Mouse (Mus musculus) myocyte (in vitro differentiated cells): ENCODE measurements at regions not wholly inside any gene's neighbourhood (a gene's known extent, or its start where the extent isn't known, plus 50 kb on each side); places are given as distances from the start of the nearest gene placed in this dataset.

Source experiments
- H3K27me3 ChIP-seq: one replicate; pipeline ENCODE4 v1.6.1; 2011; ENCODE audit not compliant: control insufficient read depth, insufficient read depth, insufficient read length
- H3K36me3 ChIP-seq: one replicate; pipeline ENCODE4 v1.6.1; 2011; ENCODE audit not compliant: control insufficient read depth, insufficient read depth
- H3K4me2 ChIP-seq: one replicate; pipeline ENCODE4 v1.6.1; 2011; ENCODE audit warnings: low read depth, control low read depth
- H3K4me3 ChIP-seq: one replicate; pipeline ENCODE4 v1.5.1; 2011; ENCODE audit warnings: mild to moderate bottlenecking, control low read depth, moderate library complexity
- H3K79me2 ChIP-seq: one replicate; pipeline ENCODE4 v1.6.1; 2011; ENCODE audit not compliant: control insufficient read depth, insufficient read depth
- H3ac ChIP-seq: one replicate; pipeline ENCODE4 v1.6.1; 2011; ENCODE audit not compliant: control insufficient read depth, insufficient read length
- CEBPB ChIP-seq: IDR thresholded peaks from 2 replicates; pipeline ENCODE4 v1.6.1; 2011; ENCODE audit warnings: mild to moderate bottlenecking, moderate library complexity; ENCODE audit not compliant: poor library complexity, insufficient read depth, severe bottlenecking
- E2F4 ChIP-seq: IDR thresholded peaks from one replicate; pipeline ENCODE4 v1.6.1; 2011; ENCODE audit warnings: mild to moderate bottlenecking, control low read depth, moderate library complexity; ENCODE audit not compliant: insufficient read depth
- MAX ChIP-seq: IDR thresholded peaks from one replicate; pipeline ENCODE4 v1.6.1; 2011; ENCODE audit warnings: low read depth, mild to moderate bottlenecking, control low read depth
- MYOD1 ChIP-seq, 3 experiments: IDR thresholded peaks; one replicate each; pipeline ENCODE4 v1.6.1; 2011; ENCODE audit warnings: control low read depth in 2 of 3, low read depth in 2 of 3, mild to moderate bottlenecking in 2 of 3, moderate library complexity in 1 of 3; ENCODE audit not compliant: insufficient read length in 2 of 3, control insufficient read depth in 1 of 3
- MYOG ChIP-seq, 3 experiments: IDR thresholded peaks; one replicate each; pipeline ENCODE4 v1.6.1; 2011; ENCODE audit warnings: control low read depth in 2 of 3, low read depth in 2 of 3, mild to moderate bottlenecking in 2 of 3; ENCODE audit not compliant: insufficient read length in 2 of 3, control insufficient read depth in 1 of 3, insufficient read depth in 1 of 3
- POLR2A ChIP-seq: IDR thresholded peaks from one replicate; pipeline ENCODE4 v1.6.1; 2011; ENCODE audit warnings: low read depth, mild to moderate bottlenecking, control low read depth, moderate library complexity; ENCODE audit not compliant: insufficient read length
- POLR2AphosphoS2 ChIP-seq: IDR thresholded peaks from one replicate; pipeline ENCODE4 v1.6.1; 2011; ENCODE audit warnings: low read depth, control low read depth; ENCODE audit not compliant: insufficient read length
- REST ChIP-seq: IDR thresholded peaks from one replicate; pipeline ENCODE4 v1.6.1; 2011; ENCODE audit warnings: mild to moderate bottlenecking, control low read depth, moderate library complexity; ENCODE audit not compliant: insufficient read depth, insufficient read length
- SRF ChIP-seq: IDR thresholded peaks from one replicate; pipeline ENCODE4 v1.6.1; 2011; ENCODE audit warnings: low read depth; ENCODE audit not compliant: control insufficient read depth, insufficient read length
- TCF12 ChIP-seq: IDR thresholded peaks from one replicate; pipeline ENCODE4 v1.6.1; 2011; ENCODE audit warnings: mild to moderate bottlenecking, control low read depth; ENCODE audit not compliant: poor library complexity, insufficient read depth, severe bottlenecking
- TCF3 ChIP-seq: IDR thresholded peaks from one replicate; pipeline ENCODE4 v1.6.1; 2011; ENCODE audit warnings: low read depth, control low read depth; ENCODE audit not compliant: insufficient read length
- USF1 ChIP-seq: IDR thresholded peaks from one replicate; pipeline ENCODE4 v1.6.1; 2011; ENCODE audit warnings: low read depth, mild to moderate bottlenecking, control low read depth, moderate library complexity

GRCm38 (mm10) chr16:5524375-5524774, 268.6 kb upstream of the Eef2kmt start:
- no peak overlapping the region for H3K4me3 ChIP-seq
- no peaks in the 10 kb centered on the region for H3K27me3 ChIP-seq
- no peak overlapping the region for H3K4me2 ChIP-seq
- TF ChIP-seq POLR2AphosphoS2 (no peak), MYOD1 (IDR thresholded peaks at IDR 0.05; ENCODE audit: control insufficient read depth in 1 of 3, insufficient read length in 2 of 3, low read depth in 2 of 3) (no peak), POLR2A (no peak), TCF12 (no peak), MAX (no peak), CEBPB (no peak), REST (no peak), TCF3 (no peak), MYOG (IDR thresholded peaks at IDR 0.05; ENCODE audit: control insufficient read depth in 1 of 3, insufficient read depth in 1 of 3, insufficient read length in 2 of 3, low read depth in 2 of 3) (no peak)
- H3ac ChIP-seq: no peak overlapping the region
- H3K79me2 ChIP-seq: no peaks in the 10 kb centered on the region
- H3K36me3 ChIP-seq: no peaks in the 10 kb centered on the region

GRCm38 (mm10) chr16:5523402-5524021, 267.7 kb upstream of the Eef2kmt start:
- no peak for TF ChIP-seq MAX
- TF ChIP-seq TCF12: no peak
- no peak for TF ChIP-seq SRF
- no peak for TF ChIP-seq TCF3
- TF ChIP-seq POLR2AphosphoS2: no peak
- no peak for TF ChIP-seq USF1
- TF ChIP-seq E2F4: no peak
- TF ChIP-seq MYOG (IDR thresholded peaks at IDR 0.05; ENCODE audit: control insufficient read depth in 1 of 3, insufficient read depth in 1 of 3, insufficient read length in 2 of 3, low read depth in 2 of 3): no peak

GRCm38 (mm10) chr16:5517746-5518145, 262.0 kb upstream of the Eef2kmt start:
- no peak overlapping the region for H3K4me2 ChIP-seq
- no peaks in the 10 kb centered on the region for H3K79me2 ChIP-seq
- H3K4me3 ChIP-seq: no peak overlapping the region
- no peak for TF ChIP-seq MYOG (IDR thresholded peaks at IDR 0.05; ENCODE audit: control insufficient read depth in 1 of 3, insufficient read depth in 1 of 3, insufficient read length in 2 of 3, low read depth in 2 of 3)
- TF ChIP-seq TCF12: no peak
- no peak overlapping the region for H3ac ChIP-seq
- H3K36me3 ChIP-seq: no peaks in the 10 kb centered on the region
- no peaks in the 10 kb centered on the region for H3K27me3 ChIP-seq

More at GRCm38 (mm10) chr16:5523402-5524021, 267.7 kb upstream of the Eef2kmt start:
- Histone ChIP-seq H3K27me3 (no peaks in the 10 kb centered on the region), H3K79me2 (no peaks in the 10 kb centered on the region), H3K4me2 (no peak overlapping the region), H3K36me3 (no peaks in the 10 kb centered on the region), H3ac (no peak overlapping the region), H3K4me3 (no peak overlapping the region)

- Histone ChIP-seq H3K36me3 (no peaks in the 10 kb centered on the region), H3K4me3 (no peak overlapping the region), H3K27me3 (no peaks in the 10 kb centered on the region), H3K79me2 (no peaks in the 10 kb centered on the region), H3ac (no peak overlapping the region), H3K4me2 (no peak overlapping the region)
- no peak for TF ChIP-seq REST
- TF ChIP-seq MYOG (IDR thresholded peaks at IDR 0.05; ENCODE audit: control insufficient read depth in 1 of 3, insufficient read depth in 1 of 3, insufficient read length in 2 of 3, low read depth in 2 of 3): no peak
- no peak for TF ChIP-seq POLR2A
- no peak for TF ChIP-seq SRF
- TF ChIP-seq MAX: no peak
- TF ChIP-seq TCF12: no peak
- TF ChIP-seq MYOD1 (IDR thresholded peaks at IDR 0.05; ENCODE audit: control insufficient read depth in 1 of 3, insufficient read length in 2 of 3, low read depth in 2 of 3): no peak
- no peak for TF ChIP-seq POLR2AphosphoS2
- TF ChIP-seq CEBPB: no peak
- no peak for TF ChIP-seq USF1
- TF ChIP-seq TCF3: no peak
- TF ChIP-seq E2F4: no peak
Observed at GRCm38 (mm10) chr16:5515867-5516266, 260.1 kb upstream of the Eef2kmt start.

- no peak overlapping the region for H3ac ChIP-seq
- H3K27me3 ChIP-seq: no peaks in the 10 kb centered on the region
- H3K79me2 ChIP-seq: no peaks in the 10 kb centered on the region
- no peaks in the 10 kb centered on the region for H3K36me3 ChIP-seq
- TF ChIP-seq SRF (no peak), E2F4 (no peak), MAX (no peak), CEBPB (no peak), MYOG (IDR thresholded peaks at IDR 0.05; ENCODE audit: control insufficient read depth in 1 of 3, insufficient read depth in 1 of 3, insufficient read length in 2 of 3, low read depth in 2 of 3) (no peak), TCF3 (no peak), POLR2AphosphoS2 (no peak), MYOD1 (IDR thresholded peaks at IDR 0.05; ENCODE audit: control insufficient read depth in 1 of 3, insufficient read length in 2 of 3, low read depth in 2 of 3) (no peak), REST (no peak), TCF12 (no peak), USF1 (no peak), POLR2A (no peak)
- H3K4me2 ChIP-seq: no peak overlapping the region
- no peak overlapping the region for H3K4me3 ChIP-seq
Observed at GRCm38 (mm10) chr16:5507261-5507660, 251.5 kb upstream of the Eef2kmt start.
